Mouse (Mus musculus) C2C12 (cell line): ENCODE results near the gene Spen. TPM values are rescaled to one million over a fixed set of nuclear protein-coding genes. Genes with fewer than 3 reads are reported as not detected.

ENCODE experiments used
- H3K27me3 ChIP-seq: one replicate; pipeline ENCODE4 v1.6.1; 2011; ENCODE audit not compliant: control insufficient read depth, insufficient read depth, insufficient read length
- H3K36me3 ChIP-seq: one replicate; pipeline ENCODE4 v1.6.1; 2011; ENCODE audit not compliant: control insufficient read depth, insufficient read depth
- H3K4me3 ChIP-seq: one replicate; pipeline ENCODE4 v1.5.1; 2011; ENCODE audit warnings: mild to moderate bottlenecking, control low read depth; ENCODE audit not compliant: poor library complexity, insufficient read depth, severe bottlenecking
- H3K79me2 ChIP-seq: one replicate; pipeline ENCODE4 v1.6.1; 2011; ENCODE audit not compliant: control insufficient read depth, insufficient read depth
- H3K79me3 ChIP-seq: one replicate; pipeline ENCODE4 v1.6.1; 2011; ENCODE audit warnings: low read depth, control low read depth
- H3ac ChIP-seq: one replicate; pipeline ENCODE3; 2011; ENCODE audit warnings: low read depth; ENCODE audit not compliant: control insufficient read depth, insufficient read length
- CEBPB ChIP-seq: IDR thresholded peaks from one replicate; pipeline ENCODE4 v1.6.1; 2011; ENCODE audit warnings: low read depth, mild to moderate bottlenecking, control low read depth, moderate library complexity
- CTCF ChIP-seq: IDR thresholded peaks from one replicate; pipeline ENCODE4 v1.5.1; 2011; ENCODE audit not compliant: control insufficient read depth, insufficient read depth, insufficient read length
- FOSL1 ChIP-seq: IDR thresholded peaks from one replicate; pipeline ENCODE4 v1.8.0; 2011; ENCODE audit warnings: mild to moderate bottlenecking, low read length; ENCODE audit not compliant: poor library complexity, insufficient read depth, severe bottlenecking
- MAX ChIP-seq: IDR thresholded peaks from one replicate; pipeline ENCODE4 v1.6.1; 2011; ENCODE audit warnings: mild to moderate bottlenecking, control low read depth
- MYOD1 ChIP-seq: IDR thresholded peaks from one replicate; pipeline ENCODE4 v1.6.1; 2011; ENCODE audit warnings: low read depth; ENCODE audit not compliant: control insufficient read depth, insufficient read length
- MYOG ChIP-seq: IDR thresholded peaks from one replicate; pipeline ENCODE4 v1.6.1; 2011; ENCODE audit not compliant: control insufficient read depth, insufficient read length; ENCODE audit errors: extremely low read depth
- USF1 ChIP-seq: IDR thresholded peaks from one replicate; pipeline ENCODE4 v1.6.1; 2011; ENCODE audit warnings: low read depth, mild to moderate bottlenecking, control low read depth, moderate library complexity
- polyA plus RNA-seq: library from polyadenylated mRNA; unstranded; fragments of >200 nt; fragmentation: generic; extraction: Trizol; gene quantifications from one replicate; pipeline ENCODE4 v1.2.1, GENCODE M21; 2012; ENCODE audit warnings: missing spikeins

Gene Spen
- polyA plus RNA-seq, 1 experiment, result 12.1 TPM

- Histone ChIP-seq H3ac (no peak overlapping the region), H3K79me2 (peaks cover 97% of the 10 kb centered on the region), H3K27me3 (no peaks in the 10 kb centered on the region), H3K36me3 (peaks cover 9% of the 10 kb centered on the region), H3K4me3 (no peak overlapping the region), H3K79me3 (peaks cover 79% of the 10 kb centered on the region)
- no peak for TF ChIP-seq USF1
- TF ChIP-seq MYOG, result no peak
- no peak for TF ChIP-seq MYOD1
- TF ChIP-seq FOSL1, result no peak
- no peak for TF ChIP-seq CTCF
- no peak for TF ChIP-seq CEBPB
- TF ChIP-seq MAX, result no peak
Measured at GRCm38 (mm10) chr4:141502723-141503122, 35.7 kb downstream of the Spen start.

GRCm38 (mm10) chr4:141501058-141501457 lies 37.3 kb downstream of the Spen start:
- Histone ChIP-seq H3K27me3 (no peaks in the 10 kb centered on the region), H3ac (peak overlapping the region; percentile 39), H3K4me3 (no peak overlapping the region), H3K36me3 (peaks cover 9% of the 10 kb centered on the region), H3K79me3 (peaks cover 78% of the 10 kb centered on the region), H3K79me2 (peaks cover 97% of the 10 kb centered on the region)
- TF ChIP-seq MAX (no peak), MYOD1 (peak; percentile 70), CEBPB (no peak)

- H3K36me3 ChIP-seq, result peaks cover 9% of the 10 kb centered on the region
- H3K27me3 ChIP-seq, result no peaks in the 10 kb centered on the region
- H3K79me3 ChIP-seq, result peaks cover 75% of the 10 kb centered on the region
- H3ac ChIP-seq, result no peak overlapping the region
- H3K79me2 ChIP-seq, result peaks cover 97% of the 10 kb centered on the region
- H3K4me3 ChIP-seq, result no peak overlapping the region
- no peak for TF ChIP-seq CEBPB
- no peak for TF ChIP-seq CTCF
- TF ChIP-seq MYOG, result no peak
- no peak for TF ChIP-seq USF1
- no peak for TF ChIP-seq FOSL1
- no peak for TF ChIP-seq MYOD1
- TF ChIP-seq MAX, result no peak
Measured at GRCm38 (mm10) chr4:141500637-141501036, 37.8 kb downstream of the Spen start.

- TF ChIP-seq USF1 (no peak), CTCF (no peak), FOSL1 (no peak), MYOG (no peak), MYOD1 (no peak), MAX (no peak)
Measured at GRCm38 (mm10) chr4:141488670-141489069, 49.7 kb downstream of the Spen start.

GRCm38 (mm10) chr4:141487581-141487980 lies 50.8 kb downstream of the Spen start:
- peaks cover 4% of the 10 kb centered on the region for H3K79me3 ChIP-seq
- peaks cover 71% of the 10 kb centered on the region for H3K36me3 ChIP-seq
- H3K4me3 ChIP-seq, result no peak overlapping the region
- H3ac ChIP-seq, result no peak overlapping the region
- no peaks in the 10 kb centered on the region for H3K79me2 ChIP-seq
- H3K27me3 ChIP-seq, result no peaks in the 10 kb centered on the region
- no peak for TF ChIP-seq MYOD1
- TF ChIP-seq CEBPB, result no peak
- TF ChIP-seq MAX, result no peak
- TF ChIP-seq CTCF, result no peak
- TF ChIP-seq USF1, result no peak
- no peak for TF ChIP-seq MYOG
- TF ChIP-seq FOSL1, result no peak

More at GRCm38 (mm10) chr4:141488670-141489069, 49.7 kb downstream of the Spen start:
- Histone ChIP-seq H3K36me3 (peaks cover 72% of the 10 kb centered on the region), H3K27me3 (no peaks in the 10 kb centered on the region), H3K4me3 (no peak overlapping the region), H3ac (no peak overlapping the region), H3K79me3 (peaks cover 4% of the 10 kb centered on the region), H3K79me2 (peaks cover 4% of the 10 kb centered on the region)

GRCm38 (mm10) chr4:141484071-141484470 lies 54.3 kb downstream of the Spen start:
- H3K79me3 ChIP-seq, result peaks cover 2% of the 10 kb centered on the region
- no peak overlapping the region for H3ac ChIP-seq
- peaks cover 75% of the 10 kb centered on the region for H3K36me3 ChIP-seq
- H3K79me2 ChIP-seq, result no peaks in the 10 kb centered on the region
- no peak overlapping the region for H3K4me3 ChIP-seq
- TF ChIP-seq USF1 (no peak), MAX (no peak), CEBPB (no peak), FOSL1 (no peak), MYOD1 (no peak), MYOG (no peak), CTCF (no peak)
- H3K27me3 ChIP-seq, result no peaks in the 10 kb centered on the region
